Mouse (Mus musculus) cerebellum, adult 2 months (tissue): ENCODE results near the gene 9930111J21Rik1. TPM values are rescaled to one million over a fixed set of nuclear protein-coding genes. Genes with fewer than 3 reads are reported as not detected.
"Not testable (repeated sequence)": the region's sequence is repeated elsewhere in the genome, so short reads cannot be mapped to it uniquely, and the experiment has no call there.

ENCODE experiments used
- DNase-seq, 2 experiments: peaks; one replicate each; pipeline ENCODE4 v3.0.0; 2021
- H3K27ac ChIP-seq: fragments of 200-500 bp; 2 replicates; pipeline ENCODE4 v1.5.1; 2012; ENCODE audit warnings: low read length, control low read depth, inconsistent platforms; ENCODE audit not compliant: insufficient read depth
- H3K27me3 ChIP-seq: fragments of 200-500 bp; 2 replicates; pipeline ENCODE4 v1.6.1; 2012; ENCODE audit warnings: inconsistent platforms, mild to moderate bottlenecking, low read length, moderate library complexity; ENCODE audit not compliant: control insufficient read depth, insufficient read depth
- H3K4me1 ChIP-seq: fragments of 200-500 bp; 2 replicates; pipeline ENCODE4 v1.6.1; 2011; ENCODE audit warnings: low read length; ENCODE audit not compliant: control insufficient read depth, insufficient read depth
- H3K4me3 ChIP-seq: fragments of 200-500 bp; replicated peaks from 2 replicates; pipeline ENCODE3; 2011; ENCODE audit warnings: mild to moderate bottlenecking, low read depth, low read length, control low read depth; ENCODE audit not compliant: insufficient read depth
- WGBS: fragments of 180-500 bp; shearing (Covaris S2); methylation state at CpG from one replicate; pipeline ENCODE4 v1.1.7; 2018; 5-methylcytosine and 5-hydroxymethylcytosine counted together
- polyA plus RNA-seq: library from polyadenylated mRNA; depleted of rRNA; stranded (reverse); fragments of >200 nt; gene quantifications from 2 replicates; pipeline ENCODE4 v1.2.3, GENCODE M21; 2012

9930111J21Rik1 gene
- polyA plus RNA-seq, 1 experiment = 0.38 TPM

DNA sequence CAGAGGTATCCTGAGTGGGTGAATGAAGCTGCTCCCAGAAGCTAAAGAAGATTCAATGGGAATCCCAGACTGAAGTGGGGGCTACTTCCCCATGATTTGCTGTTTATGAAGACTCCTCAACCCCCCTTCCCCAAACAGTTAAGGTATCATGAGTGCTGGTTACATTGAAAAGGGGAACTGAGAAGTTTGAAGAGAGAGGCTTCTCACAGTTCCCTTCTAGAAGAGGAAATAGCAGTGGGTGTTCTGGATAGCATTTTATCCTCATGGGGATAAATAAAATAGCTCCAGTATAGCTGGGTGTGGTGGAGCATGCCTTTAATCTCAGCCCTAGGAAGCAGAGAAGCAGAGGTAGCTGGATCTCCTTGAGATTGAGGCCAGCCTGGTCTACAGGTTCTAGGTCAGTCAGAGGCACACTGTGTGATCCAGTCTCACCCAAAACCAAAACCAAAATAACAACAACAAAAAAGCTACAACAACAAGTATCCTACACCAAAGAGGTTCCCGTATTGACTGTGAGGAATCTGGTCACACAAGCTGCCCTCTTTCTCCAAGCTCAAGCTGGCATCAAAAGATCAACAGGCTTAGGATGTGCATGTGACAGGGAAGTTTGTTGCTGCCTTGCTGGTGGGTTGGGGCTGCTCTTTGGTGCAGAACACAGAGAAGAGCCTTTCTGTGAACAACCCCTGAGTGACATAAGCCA lies 808 bp downstream of the 9930111J21Rik1 start, which contains the start of gene Olfr56:
Gene Olfr56, plus strand, starts transcription at position 650 of the 700 bp plus-strand sequence.
- not testable (repeated sequence) for H3K4me3 ChIP-seq, DNase-seq, H3K4me1 ChIP-seq, H3K27me3 ChIP-seq, H3K27ac ChIP-seq
- WGBS = no CpG with 5 or more reads among the region's 1 CpGs

DNA sequence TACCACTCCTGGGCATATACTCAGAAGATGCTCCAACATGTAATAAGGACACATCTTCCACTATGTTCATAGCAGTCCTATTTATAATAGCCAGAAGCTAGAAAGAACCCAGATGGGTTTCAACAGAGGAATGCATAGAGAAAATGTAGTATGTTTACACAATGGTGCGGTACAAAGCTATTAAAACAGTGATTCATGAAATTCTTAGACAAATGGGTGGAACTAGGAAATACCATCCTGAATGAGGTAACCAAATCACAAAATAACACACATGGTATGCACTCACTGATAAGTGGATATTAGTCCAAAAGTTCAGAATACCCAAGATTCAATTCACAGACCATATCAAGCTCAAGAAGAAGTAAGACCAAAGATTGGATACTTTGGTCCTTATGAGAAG lies 4.5 kb downstream of the 9930111J21Rik1 start:
- DNase-seq, H3K4me3 ChIP-seq, H3K27ac ChIP-seq, H3K27me3 ChIP-seq, H3K4me1 ChIP-seq: not testable (repeated sequence)
- WGBS = no CpG with 5 or more reads among the region's 1 CpGs

DNA sequence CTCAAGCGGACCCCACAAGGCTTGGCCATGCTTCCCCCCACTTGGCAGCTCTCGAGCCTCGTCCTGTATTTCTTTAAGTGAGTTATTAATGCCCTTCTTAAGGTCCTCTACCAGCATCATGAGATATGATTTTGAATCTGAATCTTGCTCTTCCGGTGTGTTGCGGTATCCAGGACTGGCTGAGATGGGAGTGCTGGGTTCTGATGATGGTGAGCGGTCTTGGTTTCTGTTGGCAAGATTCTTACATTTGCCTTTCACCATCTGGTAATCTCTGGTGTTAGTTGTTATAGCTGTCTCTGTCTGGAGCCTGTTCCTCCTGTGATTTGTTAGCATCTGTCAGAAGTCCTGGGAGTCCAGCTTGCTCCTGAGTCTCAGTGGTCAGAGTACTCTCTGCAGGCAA lies 33.1 kb downstream of the 9930111J21Rik1 start, which contains the start of gene Psme2b:
Gene Psme2b, minus strand, starts transcription at position 101 of the 400 bp plus-strand sequence.
- not testable (repeated sequence) for H3K4me1 ChIP-seq, H3K27ac ChIP-seq, H3K4me3 ChIP-seq, DNase-seq, H3K27me3 ChIP-seq
- 91% methylated on average over 6 of the region's 6 CpGs for whole genome bisulfite sequencing

DNA sequence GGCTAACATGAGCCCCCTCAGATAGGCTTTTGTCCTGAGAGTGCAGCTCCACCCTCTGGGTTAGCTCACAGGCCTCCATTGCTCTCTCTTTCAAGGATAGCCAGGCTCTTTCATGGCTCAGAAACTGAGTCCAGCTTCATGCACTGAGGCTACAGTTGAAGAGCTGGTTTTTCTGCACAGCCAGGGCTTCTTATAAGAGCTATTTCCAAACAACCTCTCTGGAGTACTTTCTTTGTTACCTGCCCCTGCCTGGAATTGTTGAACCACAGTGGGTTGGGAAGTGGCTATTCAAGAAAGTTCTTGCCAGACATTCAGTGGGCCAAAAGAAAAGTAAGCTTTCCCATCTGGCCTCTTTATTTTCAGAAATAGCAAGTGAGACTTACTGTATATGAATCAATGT lies 39.9 kb downstream of the 9930111J21Rik1 start:
- DNase-seq = not testable (repeated sequence)

DNA sequence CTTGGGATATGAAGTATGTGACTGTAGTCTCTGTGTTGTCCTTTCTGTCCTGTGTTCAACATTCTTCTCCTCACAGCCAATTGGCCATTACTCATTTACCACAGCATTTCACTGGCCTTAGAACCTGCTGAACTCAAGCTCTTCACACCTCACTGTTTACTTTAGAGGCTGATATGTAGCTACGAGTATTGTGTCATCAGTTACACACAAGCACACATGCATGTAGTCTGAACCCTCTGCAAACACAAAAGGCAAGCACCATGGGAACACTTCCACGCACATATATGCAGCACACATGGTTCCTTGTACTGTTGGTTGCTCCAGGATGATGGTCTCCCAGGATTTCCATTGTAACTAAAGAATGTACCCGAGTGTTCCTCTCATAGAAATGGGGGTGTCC lies 43.9 kb downstream of the 9930111J21Rik1 start:
- not testable (repeated sequence) for H3K27me3 ChIP-seq, H3K27ac ChIP-seq, DNase-seq, H3K4me3 ChIP-seq, H3K4me1 ChIP-seq
- WGBS = no CpG with 5 or more reads among the region's 3 CpGs

More for the DNA sequence above, 39.9 kb downstream of the 9930111J21Rik1 start:
- not testable (repeated sequence) for H3K4me3 ChIP-seq, H3K27me3 ChIP-seq, H3K27ac ChIP-seq, H3K4me1 ChIP-seq

DNA sequence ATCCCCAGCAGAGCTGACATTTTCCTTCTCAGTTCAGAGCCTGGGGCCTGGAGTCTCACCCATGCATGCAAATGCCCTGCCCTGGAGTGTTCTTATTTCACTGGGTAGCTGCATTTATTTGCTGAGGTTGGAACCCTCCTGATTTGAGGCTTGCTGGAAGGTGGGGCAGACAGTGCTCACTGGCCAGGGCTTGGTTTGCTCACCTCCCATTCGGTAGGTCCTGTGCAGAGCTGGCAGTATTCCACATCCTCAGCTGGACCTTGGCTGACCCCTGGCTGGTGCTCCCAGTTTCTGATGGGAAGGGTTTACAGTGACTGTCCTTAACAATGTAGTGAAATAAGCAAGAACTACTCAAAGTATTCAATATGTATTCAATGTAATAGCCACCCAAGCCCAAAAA lies 45.3 kb downstream of the 9930111J21Rik1 start:
- WGBS = 12% methylated on average over 1 of the region's 1 CpGs
- not testable (repeated sequence) for H3K27me3 ChIP-seq, H3K4me3 ChIP-seq, H3K4me1 ChIP-seq, H3K27ac ChIP-seq, DNase-seq

DNA sequence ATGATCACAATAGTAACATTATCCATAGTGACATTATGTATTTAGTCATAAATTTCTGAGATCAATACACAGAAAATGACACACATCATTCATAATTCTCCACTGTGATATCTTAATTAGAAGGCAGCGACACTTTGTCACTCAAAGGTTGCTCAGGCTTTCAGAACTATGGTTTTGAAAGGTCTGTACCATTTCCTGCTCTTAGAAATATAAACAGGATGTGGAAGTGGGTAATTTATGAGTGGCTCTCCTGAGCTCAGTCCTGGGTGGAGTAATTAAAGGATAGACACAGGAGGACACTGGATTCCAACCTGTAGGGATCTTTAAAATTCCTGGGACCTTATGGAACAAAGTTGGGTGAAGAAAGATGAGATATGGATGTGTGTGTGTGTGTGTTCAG lies 45.8 kb downstream of the 9930111J21Rik1 start:
- not testable (repeated sequence) for H3K27ac ChIP-seq, H3K27me3 ChIP-seq, H3K4me1 ChIP-seq, DNase-seq, H3K4me3 ChIP-seq
- WGBS = 80% methylated on average over 1 of the region's 1 CpGs

DNA sequence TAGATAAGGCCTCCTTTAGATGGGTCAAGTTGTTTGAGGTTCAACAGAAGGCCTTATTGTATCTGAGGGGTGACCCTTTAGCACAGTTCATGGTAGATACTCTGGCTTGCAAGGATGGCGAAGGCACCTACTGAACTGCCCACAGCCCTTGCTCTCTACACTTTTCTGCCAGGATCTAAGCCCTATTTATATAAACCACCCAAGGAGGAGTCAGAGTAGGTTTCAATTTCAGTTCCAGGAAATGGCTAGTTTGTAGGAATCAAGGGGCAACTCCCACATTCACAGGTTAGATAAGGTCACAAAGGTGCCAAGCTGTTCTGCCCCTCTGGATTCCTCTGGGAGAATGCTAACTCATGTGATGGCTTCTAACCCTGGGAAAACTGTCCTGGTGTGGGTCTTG lies 51.1 kb downstream of the 9930111J21Rik1 start:
- not testable (repeated sequence) for H3K4me1 ChIP-seq, H3K4me3 ChIP-seq, H3K27ac ChIP-seq, DNase-seq, H3K27me3 ChIP-seq
- 94% methylated on average over 1 of the region's 1 CpGs for WGBS

DNA sequence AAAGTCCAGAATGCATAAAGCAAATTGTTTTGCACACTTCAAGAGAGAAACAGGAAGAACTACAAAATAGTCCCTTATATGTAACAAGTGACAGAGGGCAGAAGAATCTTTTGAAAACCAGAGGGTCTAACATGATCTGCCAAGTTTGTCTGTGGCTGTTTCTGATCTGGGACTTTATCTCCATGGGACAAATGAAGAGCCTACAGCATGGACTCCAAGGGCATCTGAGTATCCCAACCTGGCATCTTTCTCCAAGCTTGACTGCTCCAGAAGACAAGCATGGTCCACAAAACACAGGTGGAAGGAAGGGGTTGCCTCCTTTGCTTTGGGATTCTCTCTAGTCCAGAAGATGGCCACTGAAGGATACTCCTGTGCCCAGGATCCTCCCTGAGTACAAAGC lies 52.8 kb downstream of the 9930111J21Rik1 start:
- not testable (repeated sequence) for H3K27ac ChIP-seq, DNase-seq, H3K4me3 ChIP-seq, H3K4me1 ChIP-seq, H3K27me3 ChIP-seq

DNA sequence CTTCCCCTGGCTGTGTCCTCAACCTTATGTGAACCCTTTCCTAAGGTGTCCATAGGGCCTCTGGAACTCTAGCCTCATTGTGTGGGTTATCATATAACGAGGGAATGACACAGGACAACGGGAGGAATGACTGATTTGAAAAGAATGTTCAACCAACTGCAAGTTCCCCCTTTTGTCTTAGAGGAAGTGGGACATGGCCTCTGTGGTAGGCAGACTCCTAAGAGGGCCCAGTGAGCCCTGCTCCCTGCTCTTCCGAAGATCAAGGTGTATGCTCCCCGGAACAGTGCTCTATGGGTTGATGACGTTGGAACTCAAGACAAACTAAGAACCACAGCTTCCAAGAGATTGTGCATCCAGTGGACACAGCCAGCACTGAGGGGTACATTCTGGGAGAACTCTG lies 55.4 kb downstream of the 9930111J21Rik1 start:
- H3K27me3 ChIP-seq, DNase-seq, H3K27ac ChIP-seq, H3K4me3 ChIP-seq, H3K4me1 ChIP-seq: not testable (repeated sequence)
- WGBS = 88% methylated on average over 5 of the region's 5 CpGs
